Mouse (Mus musculus) hindbrain, embryonic 11.5 days (tissue): ENCODE results near the gene Bco2. TPM values are rescaled to one million over a fixed set of nuclear protein-coding genes. Genes with fewer than 3 reads are reported as not detected.

ENCODE experiments used
- ATAC-seq: fragments of 200-750 bp; cut with Nextera tagmentation; 2 replicates; pipeline ENCODE4 v1.8.0; 2017; ENCODE audit warnings: mild to moderate bottlenecking, moderate TSS enrichment, moderate library complexity; ENCODE audit not compliant: low FRiP score
- DNase-seq: peaks from one replicate; pipeline ENCODE4 v3.0.0-alpha.2; 2015; ENCODE audit warnings: low spot score
- H3K27ac ChIP-seq: fragments of 300-500 bp; sonication (generic); 2 replicates; pipeline ENCODE4 v1.5.1; 2014; ENCODE audit warnings: mild to moderate bottlenecking, low read depth, low read length
- H3K27me3 ChIP-seq: fragments of 300-500 bp; sonication (generic); 2 replicates; pipeline ENCODE4 v1.6.1; 2014; ENCODE audit warnings: mild to moderate bottlenecking, low read length, moderate library complexity, mixed read lengths; ENCODE audit not compliant: control insufficient read depth, insufficient read depth
- H3K36me3 ChIP-seq: fragments of 300-500 bp; sonication (generic); 2 replicates; pipeline ENCODE4 v1.6.1; 2014; ENCODE audit warnings: mild to moderate bottlenecking, low read length, moderate library complexity, mixed read lengths; ENCODE audit not compliant: control insufficient read depth, insufficient read depth
- H3K4me1 ChIP-seq: fragments of 300-500 bp; sonication (generic); replicated peaks from 2 replicates; pipeline ENCODE4 v1.6.1; 2014; ENCODE audit warnings: low read length, mixed read lengths; ENCODE audit not compliant: control insufficient read depth, insufficient read depth
- H3K4me2 ChIP-seq: fragments of 300-500 bp; sonication (generic); replicated peaks from 2 replicates; pipeline ENCODE4 v1.6.1; 2014; ENCODE audit warnings: mild to moderate bottlenecking, low read depth, low read length
- H3K4me3 ChIP-seq: fragments of 300-500 bp; sonication (generic); 2 replicates; pipeline ENCODE4 v1.5.1; 2014; ENCODE audit warnings: low read depth, low read length
- H3K9ac ChIP-seq: fragments of 300-500 bp; sonication (generic); 2 replicates; pipeline ENCODE4 v1.6.1; 2014; ENCODE audit warnings: low read depth, low read length
- H3K9me3 ChIP-seq: fragments of 300-500 bp; sonication (generic); 2 replicates; pipeline ENCODE4 v1.6.1; 2016; ENCODE audit warnings: low read length; ENCODE audit not compliant: control insufficient read depth
- WGBS: fragments of 180-500 bp; shearing (Covaris S2); extraction: QIAGEN DNeasy Blood & Tissue Kit; methylation state at CpG from one replicate; pipeline ENCODE4 v1.1.7; 2014; 5-methylcytosine and 5-hydroxymethylcytosine counted together
- polyA plus RNA-seq: library from polyadenylated mRNA; unstranded; fragments of >200 nt; fragmentation: Nextera tagmentation; extraction: Ambion mirVana; gene quantifications from 2 replicates; pipeline ENCODE4 v1.2.1, GENCODE M21; 2014

Gene Bco2
- polyA plus RNA-seq, 1 experiment from 2014 or later: 0.20 TPM

DNA sequence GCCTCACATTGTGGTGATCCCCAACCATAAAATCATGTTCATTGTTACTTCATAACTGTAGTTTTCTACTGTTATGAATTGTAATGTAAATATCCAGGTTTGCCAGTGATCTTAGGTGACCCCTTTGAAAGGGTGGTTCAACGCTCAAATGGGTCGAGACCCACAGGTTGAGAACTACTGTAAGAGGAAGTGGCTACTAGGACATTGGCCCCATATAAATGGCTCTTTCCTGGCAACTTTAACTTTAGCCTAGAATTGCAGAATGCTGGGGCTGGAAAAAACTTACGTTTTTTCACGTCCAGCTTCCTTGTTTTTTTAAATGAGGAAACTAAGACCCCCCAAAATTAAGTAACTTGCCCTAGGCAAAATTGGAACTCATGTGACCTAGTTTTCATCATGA is 12.4 kb upstream of the Bco2 start:
- ATAC-seq (no peak), DNase-seq (no peak)
- Histone ChIP-seq H3K4me2 (no peak overlapping the region), H3K4me3 (no peak overlapping the region), H3K27ac (no peak overlapping the region), H3K9me3 (no peaks in the 10 kb centered on the region), H3K4me1 (no peaks in the 10 kb centered on the region), H3K27me3 (no peaks in the 10 kb centered on the region), H3K9ac (no peak overlapping the region), H3K36me3 (no peaks in the 10 kb centered on the region)
- 83% methylated on average over 4 of the region's 4 CpGs for WGBS

DNA sequence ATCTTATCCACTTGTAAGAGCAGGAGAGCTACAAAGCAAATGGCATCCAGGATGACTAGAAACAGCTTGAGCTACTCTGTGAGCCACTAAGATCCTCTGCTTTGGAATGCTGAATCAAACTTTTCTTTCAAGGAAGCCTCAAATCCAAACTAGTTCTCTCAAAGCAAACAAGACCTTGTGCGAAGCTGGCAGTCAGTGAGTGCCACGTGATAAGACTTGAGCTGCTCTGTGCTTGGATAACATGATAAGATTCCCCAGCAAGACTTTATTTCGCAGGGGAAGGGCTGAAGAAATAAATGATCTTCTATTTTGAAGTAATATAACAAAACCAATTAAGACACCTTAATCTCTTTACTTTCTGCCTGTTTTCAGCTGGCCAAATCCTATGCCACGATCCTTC is 11.0 kb upstream of the Bco2 start:
- Histone ChIP-seq H3K4me1 (no peaks in the 10 kb centered on the region), H3K9me3 (no peaks in the 10 kb centered on the region), H3K27ac (no peak overlapping the region), H3K4me3 (no peak overlapping the region), H3K4me2 (no peak overlapping the region), H3K36me3 (no peaks in the 10 kb centered on the region), H3K27me3 (no peaks in the 10 kb centered on the region), H3K9ac (no peak overlapping the region)
- WGBS: 87% methylated on average over 4 of the region's 4 CpGs
- ATAC-seq: no peak
- DNase-seq: no peak

- 78% methylated on average over 7 of the region's 7 CpGs for WGBS
- no peak overlapping the region for H3K4me2 ChIP-seq
- H3K4me1 ChIP-seq: no peaks in the 10 kb centered on the region
- no peak overlapping the region for H3K27ac ChIP-seq
- ATAC-seq (no peak), DNase-seq (no peak)
- H3K4me3 ChIP-seq: no peak overlapping the region
- no peaks in the 10 kb centered on the region for H3K36me3 ChIP-seq
- H3K9ac ChIP-seq: no peak overlapping the region
- H3K9me3 ChIP-seq: no peaks in the 10 kb centered on the region
- H3K27me3 ChIP-seq: no peaks in the 10 kb centered on the region
Observed at GRCm38 (mm10) chr9:50565173-50565572, 10.2 kb upstream of the Bco2 start.

DNA sequence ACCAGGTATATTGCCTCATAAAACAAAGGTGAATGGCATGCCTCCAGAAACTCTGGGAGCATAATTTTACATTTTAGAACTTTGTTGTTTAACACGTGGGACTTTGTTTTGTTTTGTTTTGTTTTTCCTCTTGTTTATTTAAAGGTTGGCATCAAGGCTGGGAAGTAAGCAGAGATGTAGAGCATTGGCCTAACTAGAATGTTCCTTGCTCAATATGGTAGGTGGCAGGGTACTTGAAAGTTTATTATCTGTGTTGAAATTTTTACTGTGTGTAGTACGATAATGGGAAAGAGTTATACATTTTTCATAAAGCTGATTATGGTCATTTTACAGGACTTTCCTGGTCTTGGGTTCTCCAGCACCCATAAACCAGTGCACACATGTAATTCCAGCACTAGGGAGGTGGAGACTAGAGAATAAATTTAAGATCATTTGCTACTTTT is 7.0 kb upstream of the Bco2 start:
- Histone ChIP-seq H3K9me3 (no peaks in the 10 kb centered on the region), H3K9ac (no peak overlapping the region), H3K4me2 (no peak overlapping the region), H3K27me3 (no peaks in the 10 kb centered on the region), H3K27ac (no peak overlapping the region), H3K4me3 (no peak overlapping the region), H3K4me1 (no peaks in the 10 kb centered on the region), H3K36me3 (no peaks in the 10 kb centered on the region)
- ATAC-seq (no peak), DNase-seq (no peak)
- WGBS: 84% methylated on average over 2 of the region's 2 CpGs

- H3K4me3 ChIP-seq: no peak within 1 kb of the TSS
- no peak within 1 kb of the TSS for H3K27ac ChIP-seq
- no peaks in the 10 kb centered on the region for H3K36me3 ChIP-seq
- no peaks in the 10 kb centered on the region for H3K27me3 ChIP-seq
- H3K9ac ChIP-seq: no peak within 1 kb of the TSS
- WGBS: 88% methylated on average over 38 of the region's 38 CpGs
- no peaks in the 10 kb centered on the region for H3K4me1 ChIP-seq
- ATAC-seq (no peak), DNase-seq (no peak)
- H3K4me2 ChIP-seq: no peak within 1 kb of the TSS
- no peaks in the 10 kb centered on the region for H3K9me3 ChIP-seq
Observed at GRCm38 (mm10) chr9:50561145-50561917, 6.3 kb upstream of the Bco2 start, which contains the start of gene Tex12. TSS of gene Tex12 (minus strand) at chr9:50561325.

- Histone ChIP-seq H3K4me2 (peak within 1 kb of the TSS; percentile 20; the same call in 1 of the 2 replicates), H3K36me3 (no peaks in the 10 kb centered on the region), H3K4me1 (no peaks in the 10 kb centered on the region), H3K9me3 (no peaks in the 10 kb centered on the region), H3K27ac (peak within 1 kb of the TSS; percentile 45; the same call in 1 of the 2 replicates), H3K27me3 (no peaks in the 10 kb centered on the region), H3K9ac (peak within 1 kb of the TSS; percentile 49), H3K4me3 (peak within 1 kb of the TSS; percentile 13; the same call in 1 of the 2 replicates)
- WGBS: 23% methylated on average over 12 of the region's 12 CpGs
- DNase-seq: peak; percentile 49
- peak; percentile 70; the same call in 1 of the 2 replicates for ATAC-seq
Observed at GRCm38 (mm10) chr9:50554241-50555093, 514 bp downstream of the Bco2 start, which contains the start of gene Il18. TSS of gene Il18 (plus strand) at chr9:50554827.

DNA sequence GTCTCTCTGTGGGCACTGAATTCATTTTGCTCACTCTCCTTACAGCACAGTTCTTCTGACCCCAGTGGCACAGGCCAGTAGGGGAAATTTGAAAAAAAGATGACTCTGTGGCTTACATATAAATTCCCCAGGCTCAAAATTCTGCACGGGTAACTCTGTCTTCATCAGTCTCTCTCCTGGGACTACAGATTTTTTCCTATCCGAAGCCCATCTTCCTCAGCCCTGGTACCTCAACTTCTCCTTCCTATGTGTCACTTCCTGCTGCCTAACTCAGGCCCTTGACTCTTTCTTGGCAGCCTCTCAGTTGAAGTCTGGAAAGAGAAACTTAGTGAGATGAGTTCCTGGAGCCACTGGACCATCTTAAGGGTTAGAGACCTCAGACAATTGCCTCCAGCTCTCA is 1.4 kb downstream of the Bco2 start:
- no peak overlapping the region for H3K27ac ChIP-seq

GRCm38 (mm10) chr9:50552206-50552605 is 2.8 kb downstream of the Bco2 start:
- Histone ChIP-seq H3K4me1 (no peaks in the 10 kb centered on the region), H3K27me3 (no peaks in the 10 kb centered on the region), H3K9ac (no peak overlapping the region), H3K36me3 (no peaks in the 10 kb centered on the region), H3K27ac (no peak overlapping the region), H3K9me3 (no peaks in the 10 kb centered on the region), H3K4me3 (no peak overlapping the region), H3K4me2 (no peak overlapping the region)
- ATAC-seq (no peak), DNase-seq (no peak)
- WGBS: 88% methylated on average over 5 of the region's 5 CpGs

More for the DNA sequence above, 1.4 kb downstream of the Bco2 start:
- DNase-seq (no peak), ATAC-seq (no peak)
- Histone ChIP-seq H3K9me3 (no peaks in the 10 kb centered on the region), H3K27me3 (no peaks in the 10 kb centered on the region), H3K4me2 (no peak overlapping the region), H3K9ac (no peak overlapping the region), H3K4me3 (no peak overlapping the region), H3K4me1 (no peaks in the 10 kb centered on the region), H3K36me3 (no peaks in the 10 kb centered on the region)
- WGBS: 85% methylated on average over 2 of the region's 2 CpGs
